Mouse (Mus musculus) retina, postnatal 7 days (tissue): Measurements from ENCODE around the gene Pias1.

Experiments used
- DNase-seq: peaks from one replicate; pipeline ENCODE4 v3.0.0-alpha.2; 2012; ENCODE audit warnings: low read depth, low spot score

Pias1 gene

DNA sequence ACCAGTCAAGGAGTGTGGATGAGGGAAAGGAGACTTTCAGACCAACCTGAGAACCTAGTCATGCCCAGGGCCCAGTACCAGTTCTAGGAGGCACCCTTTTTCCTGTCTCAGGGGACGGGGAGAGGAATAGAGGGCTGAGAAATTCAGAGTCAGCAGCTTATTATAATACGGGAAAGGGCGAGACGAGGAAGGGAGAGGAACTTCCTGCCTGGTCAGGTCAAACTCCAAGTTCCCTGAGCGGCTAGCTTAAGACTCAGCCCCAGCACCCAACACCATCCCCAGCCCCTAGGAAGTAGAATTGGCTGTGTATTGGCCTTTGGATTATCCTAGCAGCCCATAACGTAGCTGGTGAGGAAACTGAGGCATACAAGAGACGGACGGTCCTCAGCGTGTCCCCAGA is 130.5 kb downstream of the Pias1 start:
- no peak for DNase-seq

DNA sequence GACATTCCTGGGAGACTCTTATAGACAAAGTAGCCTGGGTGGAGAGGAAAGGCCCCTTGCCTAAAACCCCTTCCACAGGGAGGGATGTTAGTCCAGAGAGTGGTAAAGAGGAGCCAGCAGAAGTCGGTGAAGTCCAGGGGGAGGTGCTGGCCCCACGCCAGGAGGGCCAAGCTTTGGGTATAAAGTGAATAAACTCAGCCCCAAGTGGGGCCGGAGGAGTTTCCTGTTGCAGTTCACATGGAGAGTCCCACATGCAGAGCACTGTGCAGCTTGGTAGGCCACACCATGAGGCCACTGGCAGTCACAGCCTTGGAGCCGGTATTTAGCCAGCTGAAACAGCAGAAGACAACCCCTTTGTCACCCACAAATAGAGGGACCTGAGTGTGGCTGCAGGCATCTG is 133.2 kb downstream of the Pias1 start:
- DNase-seq = no peak

GRCm38 (mm10) chr9:62851571-62851970 is 136.2 kb downstream of the Pias1 start:
- no peak for DNase-seq

DNA sequence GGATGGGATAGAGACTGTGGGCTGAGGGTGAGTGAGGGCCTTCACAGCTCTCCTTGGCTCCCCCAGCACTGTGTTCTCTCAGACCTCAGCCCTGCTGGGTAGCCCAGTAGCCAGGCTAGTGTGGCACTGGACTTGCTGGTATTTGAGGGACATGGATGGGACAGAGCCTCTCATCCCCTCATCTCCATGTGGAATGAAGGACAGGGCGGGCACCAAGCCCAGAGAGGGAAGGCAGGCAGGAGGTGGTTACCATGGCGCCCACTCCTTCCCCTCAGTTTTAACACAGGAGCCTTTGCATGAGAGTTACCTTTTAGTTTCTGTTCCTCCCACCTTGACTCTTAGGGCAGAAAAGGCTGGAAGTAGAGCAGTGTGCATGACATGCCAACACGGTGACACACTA is 139.1 kb downstream of the Pias1 start:
- no peak for DNase-seq

DNA sequence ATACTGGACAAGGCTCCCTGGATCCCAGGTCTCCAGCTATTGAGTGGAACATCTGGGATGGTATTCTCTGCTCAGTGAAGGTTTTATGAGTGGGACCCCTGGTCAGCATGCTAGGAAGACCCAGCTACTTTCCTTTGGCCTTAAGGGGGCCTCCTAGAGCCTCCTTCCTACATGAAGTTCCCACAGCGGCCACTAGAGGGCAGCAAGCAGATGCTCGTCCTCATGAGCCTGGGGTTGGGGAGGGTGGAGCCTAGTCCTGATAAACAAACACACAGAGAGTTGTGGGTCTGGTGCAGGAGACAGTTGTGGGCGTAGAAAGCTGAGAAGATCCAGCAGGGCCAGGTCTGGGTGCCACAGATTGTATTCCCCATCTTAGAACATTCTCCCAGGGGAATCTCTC is 140.0 kb downstream of the Pias1 start:
- peak; percentile 83 for DNase-seq

GRCm38 (mm10) chr9:62844461-62844860 is 143.3 kb downstream of the Pias1 start:
- DNase-seq = no peak

GRCm38 (mm10) chr9:62843356-62844024 is 144.2 kb downstream of the Pias1 start:
- no peak for DNase-seq

DNA sequence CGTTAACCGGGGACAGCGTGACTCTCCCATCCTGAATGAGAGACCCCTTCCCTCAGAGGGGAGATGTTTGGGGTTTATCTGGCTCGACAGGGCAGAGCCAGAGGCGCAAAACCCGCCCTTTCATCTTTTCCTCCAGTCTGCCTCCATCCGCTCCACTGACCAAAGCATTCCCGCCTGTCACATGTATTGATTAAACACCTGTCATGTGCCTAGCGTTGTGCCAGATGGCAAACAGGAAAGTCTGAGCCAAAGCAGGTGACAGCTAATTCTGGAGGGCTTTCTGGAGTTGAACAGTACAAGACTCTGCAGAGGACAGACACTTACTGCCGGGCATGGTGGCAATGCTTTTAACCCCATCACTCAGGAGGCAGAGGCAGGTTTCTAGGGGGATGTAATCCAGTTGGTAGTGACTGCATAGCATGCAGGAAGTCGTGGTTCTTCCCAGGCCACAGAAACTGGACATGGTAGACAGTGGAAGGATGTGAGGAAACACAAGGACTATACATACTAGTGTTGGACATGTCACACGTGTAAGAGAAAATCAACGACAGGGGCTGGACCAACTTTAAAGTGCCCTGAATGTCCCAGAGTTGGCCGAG is 148.5 kb downstream of the Pias1 start:
- DNase-seq = no peak

DNA sequence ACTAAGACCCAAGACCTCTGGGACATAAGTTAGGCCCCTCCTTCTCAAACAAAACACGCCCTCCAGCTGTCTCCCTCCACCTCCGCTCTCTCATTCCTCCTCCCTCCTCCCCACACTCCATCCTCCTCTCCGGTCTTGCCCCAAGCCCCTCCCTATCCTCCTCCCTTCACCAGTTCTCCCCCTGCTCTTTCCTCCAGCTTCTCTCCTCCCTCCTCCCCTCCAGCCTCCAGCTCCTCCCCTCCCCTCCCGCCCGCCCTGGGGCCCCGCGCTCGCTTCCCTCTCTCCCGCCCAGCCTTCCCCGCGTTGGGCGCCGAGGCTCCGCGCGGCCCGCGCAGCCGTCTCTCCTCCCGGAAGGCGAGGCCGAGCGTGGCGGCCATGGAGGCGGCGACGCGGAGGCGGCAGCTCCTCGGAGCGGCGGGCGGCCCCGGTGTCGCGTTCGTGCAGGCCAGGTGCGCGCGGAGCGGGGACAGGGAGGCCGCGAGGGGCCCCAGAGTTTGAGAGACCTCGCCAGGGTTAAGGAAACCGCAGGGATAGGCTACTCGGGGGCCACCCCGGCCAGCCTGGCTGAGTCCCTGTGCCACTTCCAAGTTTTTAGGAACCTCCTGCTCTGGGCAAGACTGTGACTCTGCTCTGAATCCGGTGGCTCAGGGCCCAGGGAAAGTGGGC is 149.1 kb downstream of the Pias1 start, which contains the start of gene Cln6:
Gene Cln6 (plus strand): TSS at position 280 of the 666 bp plus-strand sequence.
- DNase-seq = no peak

GRCm38 (mm10) chr9:62838146-62838505 is 149.6 kb downstream of the Pias1 start:
- DNase-seq = no peak

DNA sequence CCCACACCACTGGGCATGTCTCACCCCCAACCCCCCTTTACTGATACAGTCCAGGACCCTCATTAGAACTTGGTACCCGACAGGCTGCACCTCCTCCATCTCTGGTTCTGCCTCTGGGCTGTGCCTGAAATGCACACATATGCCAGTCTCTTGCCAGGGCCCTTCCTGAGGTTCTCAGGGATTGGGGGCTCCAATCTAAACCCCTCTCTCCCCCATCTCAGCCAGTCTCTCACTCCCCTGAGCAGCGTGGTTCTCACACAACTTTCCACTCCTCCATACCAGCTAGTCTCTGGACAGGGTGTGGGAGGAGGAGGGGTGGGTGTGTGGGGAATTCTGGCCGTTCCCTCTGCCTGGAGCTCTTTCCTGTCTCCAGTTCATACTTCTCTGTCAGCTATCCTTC is 150.1 kb downstream of the Pias1 start:
- DNase-seq = no peak

GRCm38 (mm10) chr9:62835705-62836446 is 151.8 kb downstream of the Pias1 start:
- DNase-seq = no peak

DNA sequence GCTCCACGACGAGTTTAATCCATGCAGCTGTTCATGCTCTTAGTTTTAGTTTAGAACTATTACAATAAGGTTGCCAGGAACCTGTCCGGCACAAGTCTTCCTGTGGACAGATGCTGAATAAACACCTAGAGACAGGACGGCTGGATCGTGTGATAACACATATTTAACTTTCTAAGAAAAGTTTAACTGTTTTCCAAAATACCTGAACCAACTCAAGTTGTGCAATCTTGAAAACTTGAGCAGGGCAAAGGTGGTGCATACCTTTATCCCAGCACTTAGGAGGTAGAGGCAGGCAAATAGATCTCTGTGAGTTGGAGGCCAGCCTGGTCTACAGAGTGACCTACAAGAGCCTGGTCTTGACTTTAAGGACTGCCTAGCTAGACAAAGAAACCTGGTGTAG is 152.8 kb downstream of the Pias1 start:
- no peak for DNase-seq

GRCm38 (mm10) chr9:62829877-62830276 is 157.8 kb downstream of the Pias1 start:
- DNase-seq = no peak

DNA sequence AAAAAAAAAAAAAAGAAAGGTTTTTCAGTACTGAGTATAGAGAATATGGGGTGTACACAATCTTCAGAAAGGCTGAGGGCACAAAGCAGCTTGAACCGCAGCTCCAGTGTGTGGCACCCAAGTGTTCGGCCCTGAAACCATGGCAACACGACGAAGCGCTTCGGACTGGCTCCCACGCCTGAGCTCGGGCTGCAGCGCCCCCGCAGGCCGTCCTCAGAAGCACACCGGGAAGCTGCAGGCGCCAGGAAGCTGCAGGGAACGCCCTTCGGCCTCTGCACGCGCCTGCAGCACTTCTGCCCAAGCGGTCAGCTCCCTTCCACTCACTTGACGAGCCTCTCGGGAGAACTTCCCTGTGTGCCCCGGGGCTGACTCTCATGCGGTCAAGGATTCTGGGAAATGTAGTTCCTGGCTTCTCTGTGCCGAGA is 159.1 kb downstream of the Pias1 start:
- peak; percentile 89 for DNase-seq
